Mouse (Mus musculus) urinary bladder, postnatal 14 days (tissue): Measurements from ENCODE around the gene Ak9.
A peak's percentile ranks its signal among the peaks of the same experiment; 100 is the strongest.

ENCODE experiments used
- DNase-seq: peaks from one replicate; pipeline ENCODE4 v3.0.0; 2021; ENCODE audit warnings: low spot score

Gene Ak9

DNA sequence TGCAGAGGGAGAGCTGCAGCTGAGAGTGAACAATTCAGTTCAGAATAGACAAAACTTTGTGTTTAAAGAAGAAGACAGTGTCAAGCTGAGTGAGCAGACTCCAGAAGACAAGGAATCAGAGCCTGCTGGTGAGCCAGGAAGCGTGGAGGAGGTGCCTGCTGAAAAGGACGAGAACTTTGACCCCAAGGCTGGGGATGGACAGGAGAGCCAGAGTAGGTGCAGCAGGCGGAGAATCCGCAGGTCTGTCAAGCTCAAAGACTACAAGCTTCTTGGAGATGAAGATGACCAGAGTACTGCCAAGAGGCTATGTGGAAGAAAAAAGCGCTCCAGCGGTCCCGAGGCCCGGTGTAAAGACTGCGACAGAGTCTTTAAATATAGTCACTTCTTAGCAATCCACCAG lies 147.9 kb downstream of the Ak9 start:
- DNase-seq, result no peak

- no peak for DNase-seq
These were observed 149.0 kb downstream of the Ak9 start for GRCm38 (mm10) chr10:41452791-41453190.

- DNase-seq, result no peak
These were observed 156.2 kb downstream of the Ak9 start for GRCm38 (mm10) chr10:41459990-41460389.

DNA sequence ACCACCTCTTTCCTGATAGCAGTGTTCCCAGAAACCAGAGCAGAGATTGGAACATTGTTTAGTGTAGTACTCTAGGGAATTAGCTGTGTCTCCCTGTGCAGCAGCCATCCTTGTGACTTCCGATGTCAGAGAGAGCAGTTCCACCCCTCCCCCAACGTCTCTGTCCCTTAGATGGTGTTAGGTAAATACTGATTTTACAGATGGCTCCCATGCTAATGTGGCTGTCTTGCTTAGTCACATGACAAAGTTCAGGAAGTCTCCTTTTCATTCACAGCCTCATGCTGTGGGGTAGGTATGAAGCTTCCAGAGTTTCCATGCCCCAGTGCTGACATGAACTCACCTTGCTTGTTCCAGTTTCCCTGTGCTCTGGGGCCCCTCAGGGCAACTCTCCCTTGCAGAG lies 156.7 kb downstream of the Ak9 start:
- no peak for DNase-seq

DNA sequence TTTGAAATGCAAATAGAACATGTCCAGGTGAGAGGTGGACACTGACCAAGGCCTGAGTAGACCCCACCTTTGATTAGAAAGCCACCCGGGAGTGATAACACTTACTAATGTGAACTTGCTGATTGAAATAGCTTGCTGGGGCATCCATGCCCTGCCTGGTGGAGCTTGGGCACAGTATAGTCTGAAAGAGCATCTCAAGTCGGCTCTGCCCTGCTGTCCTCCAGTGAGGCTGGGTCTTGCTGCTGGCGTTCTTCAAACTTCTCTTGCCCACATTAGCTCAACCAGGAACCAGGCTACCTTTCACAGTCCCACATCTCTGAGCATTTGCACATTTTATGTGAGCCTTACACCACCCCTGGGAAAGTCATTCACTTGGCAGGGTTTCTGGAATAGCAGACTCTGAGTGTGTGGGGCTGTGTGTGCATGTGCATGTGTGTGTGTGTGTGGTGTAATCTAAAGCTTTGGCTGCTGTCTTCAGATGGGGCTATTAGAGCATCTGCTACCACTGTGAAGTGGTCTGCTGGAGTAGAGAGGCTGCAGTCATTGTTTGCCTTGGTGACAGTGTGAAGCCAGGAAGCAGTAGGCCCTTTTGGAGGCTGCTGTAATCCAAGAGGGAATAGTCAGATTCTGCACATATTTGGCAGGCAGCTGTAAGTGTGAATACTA lies 157.4 kb downstream of the Ak9 start:
- no peak for DNase-seq

- no peak for DNase-seq
These were observed 160.7 kb downstream of the Ak9 start for GRCm38 (mm10) chr10:41464401-41464955.

GRCm38 (mm10) chr10:41467325-41467724 lies 163.5 kb downstream of the Ak9 start:
- no peak for DNase-seq

GRCm38 (mm10) chr10:41470693-41471092 lies 166.9 kb downstream of the Ak9 start:
- DNase-seq, result no peak

GRCm38 (mm10) chr10:41472534-41472933 lies 168.8 kb downstream of the Ak9 start:
- DNase-seq, result no peak

DNA sequence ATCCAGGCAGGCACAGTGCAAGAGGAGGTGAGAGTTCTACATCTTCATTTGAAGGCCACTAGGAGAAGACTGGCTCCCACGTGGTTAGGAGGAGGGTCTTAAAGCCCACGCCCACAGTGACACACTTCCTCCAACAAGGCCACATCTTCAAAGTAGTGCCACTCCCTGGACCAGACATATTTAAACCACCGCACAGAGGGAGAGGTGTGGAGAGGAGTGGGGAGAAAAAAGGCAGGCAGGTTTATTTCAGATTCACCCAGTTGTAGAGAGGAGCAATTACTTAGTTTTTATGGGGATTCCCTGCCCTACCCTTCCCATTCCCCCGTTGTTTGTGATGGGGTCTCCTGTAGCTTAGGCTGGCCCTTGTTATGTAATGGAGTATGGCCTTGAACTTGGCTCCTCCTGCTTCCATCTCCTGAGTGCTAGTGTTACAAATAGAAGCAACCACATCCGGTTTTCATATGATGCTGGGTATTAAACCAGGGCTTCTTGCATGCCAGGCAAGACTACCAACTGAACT lies 169.2 kb downstream of the Ak9 start:
- DNase-seq, result no peak

- peak; percentile 36 for DNase-seq
These were observed 170.1 kb downstream of the Ak9 start for GRCm38 (mm10) chr10:41473782-41474468.

- no peak for DNase-seq
These were observed 171.2 kb downstream of the Ak9 start for GRCm38 (mm10) chr10:41474981-41475391.

- peak; percentile 66 for DNase-seq
These were observed 172.6 kb downstream of the Ak9 start, which contains the start of gene Mical1 for GRCm38 (mm10) chr10:41476171-41477017. Gene Mical1, plus strand, starts transcription at chr10:41476314.

- DNase-seq, result no peak
These were observed 173.2 kb downstream of the Ak9 start for GRCm38 (mm10) chr10:41477018-41477277.

GRCm38 (mm10) chr10:41477278-41478181 lies 173.8 kb downstream of the Ak9 start:
- peak; percentile 76 for DNase-seq

- DNase-seq, result no peak
These were observed 176.2 kb downstream of the Ak9 start for GRCm38 (mm10) chr10:41479961-41480360.

GRCm38 (mm10) chr10:41480938-41481880 lies 177.4 kb downstream of the Ak9 start:
- no peak for DNase-seq

GRCm38 (mm10) chr10:41482446-41482845 lies 178.7 kb downstream of the Ak9 start:
- no peak for DNase-seq
